Mouse (Mus musculus): ENCODE data around the gene Pomt1. TPM values are rescaled to one million over a fixed set of nuclear protein-coding genes. Genes with fewer than 3 reads are reported as not detected.
A peak's percentile ranks its signal among the peaks of the same experiment; 100 is the strongest.

Gene Pomt1
- 10 to 100 TPM; 11.7 to 13.4 TPM for total RNA-seq (2021)
- long read RNA-seq, experiment 1, partial matches to known transcripts = 0 of 6 reads
- long read RNA-seq, experiment 1, other reads (novel, unspliced or antisense) = 3 of 6 reads
- long read RNA-seq, experiment 2, partial matches to known transcripts = 3 of 4 reads
- long read RNA-seq, experiment 2, other reads (novel, unspliced or antisense) = 1 of 4 reads

DNA sequence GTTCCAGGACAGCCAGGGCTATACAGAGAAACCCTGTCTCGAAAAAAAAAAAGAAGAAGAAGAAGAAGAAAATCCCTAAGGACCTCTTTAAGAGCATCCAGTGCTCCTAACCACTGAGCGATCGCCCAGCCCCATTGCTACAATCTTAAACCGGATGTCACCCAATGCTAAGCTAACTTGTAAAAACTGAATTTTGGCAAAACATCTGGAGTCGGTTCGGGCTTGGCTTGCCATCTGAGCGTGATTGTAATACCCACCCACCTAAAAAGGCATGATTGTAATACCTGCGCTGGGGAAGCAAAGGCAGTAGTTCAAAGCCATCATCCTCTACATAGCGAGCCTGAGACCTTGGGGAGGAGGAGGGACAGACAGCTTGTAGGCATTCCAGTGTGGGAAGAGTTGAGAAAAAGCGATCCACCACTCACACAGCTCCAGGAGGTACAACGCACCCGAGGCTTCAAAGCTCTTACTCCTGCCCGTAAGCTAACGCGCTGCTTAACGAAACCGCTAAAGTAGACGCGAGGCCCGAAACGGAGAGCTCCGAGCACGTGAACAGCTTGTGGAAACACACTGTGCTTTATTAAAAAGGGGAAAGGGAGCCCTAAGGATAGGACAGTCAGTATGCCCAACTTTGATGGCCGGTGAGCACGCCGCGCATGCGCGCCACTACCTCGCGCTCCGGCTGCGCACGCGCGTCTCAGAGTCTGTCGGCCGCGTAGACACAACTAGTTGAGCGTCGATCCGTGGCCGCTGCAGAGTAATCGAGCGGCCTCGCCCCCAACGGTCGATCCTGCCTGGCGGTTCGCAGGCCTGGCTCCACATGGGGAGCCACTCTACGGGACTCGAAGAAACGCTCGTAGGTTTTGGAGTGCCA is at the start of gene Pomt1:
Gene Pomt1, plus strand, starts transcription at position 705 of the 874 bp plus-strand sequence.
- intact Hi-C loops (cut with DNase I) = loop anchor here (2.0 kb wide), 1 partner anchor 47 kb away; no protein-coding TSS in a partner anchor
- peak; percentile 92 to 94 for DNase-seq

GRCm38 (mm10) chr2:32187019-32187551 is 49.3 kb upstream of the Pomt1 start:
- DNase-seq = no peak
- intact Hi-C loops (cut with DNase I) = no loop called here

DNA sequence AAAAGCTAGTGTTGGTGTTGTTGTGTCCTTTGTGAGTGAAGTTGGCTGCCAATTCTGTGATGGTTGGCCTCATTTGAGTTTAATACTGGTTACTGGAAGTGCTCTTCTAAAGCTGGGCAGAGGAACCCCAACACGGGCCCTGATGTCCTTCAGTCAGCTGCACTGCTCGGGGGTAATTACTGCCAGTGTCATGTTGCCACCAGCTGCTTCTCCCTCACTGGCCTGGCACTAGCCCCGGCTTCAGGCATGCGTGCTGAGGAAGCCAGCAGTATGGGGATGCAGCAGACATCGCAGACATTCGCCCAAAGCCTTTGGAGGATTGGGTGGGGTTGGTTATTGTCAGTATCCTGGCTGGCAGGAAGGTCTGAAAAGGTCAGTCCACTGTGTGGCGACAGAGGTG is 48.7 kb upstream of the Pomt1 start:
- DNase-seq = no peak
- intact Hi-C loops (cut with DNase I) = no loop called here

- no peak for DNase-seq
- intact Hi-C loops (cut with DNase I) = no loop called here
Measured at GRCm38 (mm10) chr2:32189060-32189681, 47.2 kb upstream of the Pomt1 start.

GRCm38 (mm10) chr2:32190620-32191019 is 45.8 kb upstream of the Pomt1 start:
- intact Hi-C loops (cut with DNase I) = no loop called here
- DNase-seq = no peak

DNA sequence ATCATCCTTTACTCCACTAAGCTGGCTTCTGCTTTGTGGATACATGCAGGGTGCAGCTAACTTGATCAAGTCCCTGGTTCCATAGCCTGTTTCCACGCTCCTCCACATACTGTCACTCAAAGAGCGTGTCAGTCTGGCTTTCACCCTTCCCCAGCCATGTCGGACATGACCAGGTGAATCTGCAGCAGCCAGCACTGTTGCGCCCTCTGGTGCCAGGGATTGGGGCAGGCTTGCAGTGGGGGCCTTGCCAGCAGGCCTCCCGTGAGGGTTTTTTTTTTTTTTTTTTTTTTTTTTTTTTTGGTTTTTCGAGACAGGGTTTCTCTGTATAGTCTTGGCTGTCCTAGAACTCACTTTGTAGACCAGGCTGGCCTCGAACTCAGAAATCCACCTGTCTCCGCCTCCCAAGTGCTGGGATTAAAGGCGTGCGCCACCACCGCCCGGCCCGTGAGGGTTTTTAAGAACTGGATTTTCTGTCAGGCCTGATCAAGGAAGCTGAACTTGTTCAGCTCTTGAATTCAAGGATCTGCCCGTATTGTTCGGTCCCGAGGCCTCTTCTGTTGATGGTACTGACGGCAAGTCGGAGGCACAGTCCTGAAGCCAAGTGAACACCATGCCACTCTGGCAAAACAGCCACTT is 44.4 kb upstream of the Pomt1 start:
- peak; percentile 67 to 74 for DNase-seq
- intact Hi-C loops (cut with DNase I) = loop anchor here (1.0 kb wide), 1 partner anchor 42 kb away; no protein-coding TSS in a partner anchor

DNA sequence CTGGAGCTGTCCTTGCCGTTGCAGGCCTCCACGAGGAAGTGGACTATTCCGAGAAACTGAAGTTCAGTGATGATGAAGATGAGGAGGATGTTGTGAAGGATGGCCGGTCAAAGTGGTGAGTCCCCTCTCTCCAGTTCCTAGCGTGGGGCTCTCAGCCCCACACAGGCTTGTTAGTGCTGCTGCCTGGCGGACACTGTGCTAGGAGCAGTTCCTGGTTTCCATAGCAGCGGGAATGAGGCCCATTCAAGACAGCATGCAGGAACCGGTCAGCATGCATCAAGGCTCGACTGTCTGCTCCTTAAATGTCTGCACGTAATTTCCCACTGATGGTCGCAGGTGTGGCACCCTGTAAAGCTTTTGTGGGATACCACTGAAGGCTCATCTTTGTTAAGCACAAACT is 37.4 kb upstream of the Pomt1 start:
- no peak for DNase-seq

DNA sequence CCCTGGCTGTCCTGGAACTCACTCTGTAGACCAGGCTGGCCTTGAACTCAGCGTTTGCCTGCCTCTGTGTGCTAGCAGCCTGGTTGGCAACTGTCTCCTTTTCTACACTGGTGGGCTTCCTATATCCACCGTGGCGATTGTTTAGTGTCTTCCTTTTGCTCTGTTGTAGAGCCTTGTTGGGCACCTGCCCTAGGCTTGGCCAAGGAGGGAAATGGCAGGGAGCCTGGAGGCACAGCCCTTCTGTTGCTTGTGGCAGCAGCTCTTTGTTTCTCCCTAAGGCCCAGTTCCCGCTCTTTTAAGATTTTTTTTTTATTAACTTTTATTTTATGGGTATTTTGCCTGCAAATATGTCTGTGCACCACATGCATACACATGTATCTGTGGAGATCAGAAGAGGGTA is 36.4 kb upstream of the Pomt1 start:
- no peak for DNase-seq
- intact Hi-C loops (cut with DNase I) = no loop called here

More for the DNA sequence above, 37.4 kb upstream of the Pomt1 start:
- intact Hi-C loops (cut with DNase I) = no loop called here

GRCm38 (mm10) chr2:32200712-32201111 is 35.7 kb upstream of the Pomt1 start:
- DNase-seq = no peak
- intact Hi-C loops (cut with DNase I) = no loop called here

DNA sequence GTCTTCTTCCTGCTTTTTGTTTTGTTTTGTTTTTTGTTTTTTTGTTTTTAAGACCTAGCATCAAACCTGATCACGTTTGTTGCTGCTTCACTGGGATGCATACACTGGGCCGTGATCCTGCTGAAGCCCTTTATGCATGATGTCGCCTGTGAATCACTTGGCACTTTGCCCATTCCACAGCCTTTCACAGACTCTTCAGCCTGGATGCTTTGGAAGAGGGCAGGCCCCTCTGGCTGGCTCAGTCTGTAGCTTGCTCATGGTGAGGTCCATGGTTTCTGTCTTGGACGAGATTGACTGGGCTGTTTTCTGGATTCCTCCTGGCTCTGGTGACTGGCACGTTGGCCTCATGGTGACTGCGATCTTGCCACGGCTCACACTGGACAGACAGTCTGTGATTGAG is 34.9 kb upstream of the Pomt1 start:
- no peak for DNase-seq
- intact Hi-C loops (cut with DNase I) = no loop called here

- no peak for DNase-seq
- intact Hi-C loops (cut with DNase I) = no loop called here
Measured at GRCm38 (mm10) chr2:32203853-32204252, 32.5 kb upstream of the Pomt1 start.

DNA sequence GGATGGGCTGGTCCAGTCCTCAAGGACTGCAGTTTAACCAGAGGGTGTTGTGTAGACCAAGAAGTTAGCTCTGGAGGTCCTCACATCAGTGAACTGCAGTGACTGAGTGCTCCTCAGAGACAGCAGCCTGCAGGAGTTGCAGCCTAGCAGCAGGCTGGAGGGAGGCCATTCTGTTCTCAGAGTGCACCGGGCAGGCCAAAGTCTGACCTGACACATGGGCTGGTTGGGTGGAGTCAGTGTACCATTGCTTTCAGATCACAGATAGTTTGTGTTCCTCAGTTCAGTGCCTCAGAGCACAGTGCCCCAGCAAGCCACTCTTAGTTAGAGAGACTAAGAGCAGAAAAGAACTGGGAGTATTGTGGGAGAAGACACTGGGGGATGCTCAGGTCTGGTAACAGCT is 28.7 kb upstream of the Pomt1 start:
- intact Hi-C loops (cut with DNase I) = no loop called here

GRCm38 (mm10) chr2:32211689-32212088 is 24.7 kb upstream of the Pomt1 start:
- intact Hi-C loops (cut with DNase I) = no loop called here
- no peak for DNase-seq

More for the DNA sequence above, 28.7 kb upstream of the Pomt1 start:
- no peak for DNase-seq

DNA sequence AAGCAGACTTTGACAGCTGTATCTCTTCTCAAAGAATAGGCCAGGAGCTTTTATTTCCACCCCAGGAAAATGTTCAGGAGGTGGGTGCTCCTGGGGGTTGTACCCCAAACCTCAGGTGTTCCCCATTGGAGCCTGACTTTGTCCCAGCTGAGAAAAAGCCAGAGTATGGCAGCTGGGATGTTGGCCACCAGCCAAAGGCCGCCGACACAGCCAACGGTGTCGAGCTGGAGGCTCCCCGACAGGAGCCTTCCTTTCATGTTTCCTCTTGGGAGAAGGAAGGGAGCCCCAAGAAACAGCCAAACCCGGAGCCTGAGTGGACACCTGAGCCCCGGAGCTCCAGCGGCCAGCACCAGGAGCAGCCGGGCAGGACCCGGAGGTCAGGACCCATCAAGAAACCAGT is 23.4 kb upstream of the Pomt1 start:
- DNase-seq = peak; percentile 28 to 33
- intact Hi-C loops (cut with DNase I) = no loop called here

GRCm38 (mm10) chr2:32215576-32215975 is 20.8 kb upstream of the Pomt1 start:
- intact Hi-C loops (cut with DNase I) = no loop called here
- no peak for DNase-seq

DNA sequence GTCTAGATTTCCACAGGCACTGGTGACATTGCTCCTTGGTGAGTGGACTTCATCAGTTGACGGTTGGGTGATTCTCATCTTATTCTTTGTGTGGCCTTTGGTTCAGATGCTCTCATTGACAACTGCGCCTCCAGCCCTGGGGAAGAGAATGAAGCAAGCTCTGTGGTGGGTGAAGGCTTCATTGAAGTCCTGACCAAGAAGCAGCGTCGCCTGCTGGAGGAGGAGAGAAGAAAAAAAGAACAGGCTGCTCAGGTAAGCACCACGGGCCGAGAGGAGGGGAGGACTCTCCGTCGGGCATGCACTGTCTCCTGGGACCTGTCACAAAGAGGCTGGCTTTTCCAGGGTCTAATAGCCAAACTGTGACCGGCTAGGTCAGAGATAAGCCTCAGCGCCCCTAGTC is 19.9 kb upstream of the Pomt1 start:
- no peak for DNase-seq
- intact Hi-C loops (cut with DNase I) = no loop called here

GRCm38 (mm10) chr2:32217656-32218055 is 18.7 kb upstream of the Pomt1 start:
- intact Hi-C loops (cut with DNase I) = no loop called here
- no peak for DNase-seq

- intact Hi-C loops (cut with DNase I) = no loop called here
- DNase-seq = no peak
Measured at GRCm38 (mm10) chr2:32218113-32218512, 18.3 kb upstream of the Pomt1 start.

DNA sequence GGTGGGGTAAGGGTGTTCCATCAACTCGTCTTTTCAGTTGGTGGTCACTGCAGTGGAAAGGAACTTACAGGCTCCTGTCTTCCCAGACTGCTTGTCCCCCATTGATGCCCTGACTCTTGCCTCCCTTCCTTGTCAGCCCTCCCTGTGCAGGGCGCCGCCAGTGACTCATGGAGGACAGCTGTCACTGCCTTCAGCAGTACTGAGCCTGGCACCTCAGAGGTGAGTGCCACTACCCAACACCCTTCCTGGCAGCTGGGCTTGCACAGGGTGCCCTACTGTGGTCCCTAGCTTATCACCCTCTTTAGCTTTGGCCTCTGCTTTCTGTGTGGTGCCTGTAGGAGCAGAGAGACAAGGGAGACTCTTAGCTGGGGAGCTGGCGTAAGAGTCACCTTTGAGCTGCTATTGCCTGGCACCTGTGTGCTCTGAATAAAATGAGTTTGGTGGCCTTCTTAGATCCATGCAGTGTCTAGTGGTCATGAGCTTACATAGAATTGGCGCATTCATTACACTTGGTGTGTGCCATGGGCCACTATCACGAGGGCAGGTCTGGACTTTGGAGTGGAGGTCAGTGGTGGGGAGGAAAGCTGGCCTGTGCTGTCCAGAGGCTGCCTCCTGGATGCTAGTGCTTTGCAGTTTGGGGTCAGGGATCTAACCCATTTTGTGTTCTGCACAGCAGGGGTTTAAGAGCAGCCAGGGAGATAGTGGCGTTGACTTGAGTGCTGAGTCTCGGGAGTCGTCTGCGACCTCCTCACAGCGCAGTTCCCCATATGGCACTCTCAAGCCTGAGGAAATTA is 17.7 kb upstream of the Pomt1 start:
- intact Hi-C loops (cut with DNase I) = no loop called here
- DNase-seq = no peak

GRCm38 (mm10) chr2:32219501-32219900 is 16.9 kb upstream of the Pomt1 start:
- intact Hi-C loops (cut with DNase I) = no loop called here
- no peak for DNase-seq
